Mouse (Mus musculus) embryonic stem cell, embryonic (primary cell): ENCODE results near the gene Rhoh.

Source experiments
- CTCF ChIA-PET, 4 experiments: fragments of 300-600 bp in 2 of 4; fragments of 350-600 bp in 2 of 4; sonication (Branson Sonifier 250); formaldehyde crosslinking; loops; one replicate each; lab custom pipeline; 2022; ENCODE audit warnings: inconsistent platforms in 2 of 4; lab: Charles Lee
- POLR2A ChIA-PET, 4 experiments: fragments of 300-600 bp in 2 of 4; fragments of 350-600 bp in 2 of 4; sonication (Branson Sonifier 250); formaldehyde crosslinking; loops; one replicate each; lab custom pipeline; 2022; ENCODE audit warnings: antibody characterized with exemption in 4 of 4, inconsistent platforms in 1 of 4; lab: Charles Lee

Rhoh gene

DNA sequence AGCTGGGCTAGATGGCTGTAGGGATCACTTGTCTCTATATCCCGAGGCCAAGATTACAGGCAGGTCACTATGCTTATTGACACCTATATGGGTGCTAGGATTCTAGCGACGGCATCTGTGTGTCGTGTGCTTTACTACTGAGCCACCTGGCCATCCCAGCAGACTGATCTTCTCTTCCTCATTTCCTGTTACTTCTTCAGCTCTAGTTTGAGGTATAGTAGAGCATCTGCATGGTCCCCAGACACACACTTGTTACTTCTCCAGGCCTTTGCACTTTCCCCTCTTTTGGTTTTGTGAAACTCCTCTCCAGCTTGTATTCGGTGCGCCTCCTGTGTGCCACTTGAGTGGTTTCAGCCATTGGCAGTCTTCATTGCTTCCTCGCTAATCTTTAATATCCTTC, 14.3 kb downstream of the Rhoh start:
- POLR2A ChIA-PET: no interaction called here
- CTCF ChIA-PET: interaction anchor here in 1 of 4 experiments (0.7 kb wide), 1 partner anchor 180 kb away, joined by 3 read pairs; no protein-coding TSS in a partner anchor

DNA sequence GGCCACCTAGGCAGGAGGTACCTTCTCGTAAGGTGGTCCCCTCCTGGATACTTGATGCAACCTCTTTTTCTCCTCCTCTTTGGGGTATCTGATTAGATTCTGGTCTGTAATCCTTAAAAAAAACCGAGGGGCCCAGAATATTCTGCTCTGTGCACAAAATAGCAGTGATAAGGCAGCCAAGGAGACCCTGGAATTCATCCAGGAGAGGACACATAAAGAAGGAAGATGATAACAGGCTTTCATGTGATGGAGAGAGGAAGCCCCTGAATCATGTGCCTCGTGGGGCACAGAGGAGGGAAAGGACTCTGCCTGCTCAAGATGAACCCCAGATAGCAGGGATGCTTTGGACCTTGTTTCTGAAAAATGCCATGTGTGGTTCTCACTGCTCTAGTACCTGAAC, 17.4 kb downstream of the Rhoh start:
- ChIA-PET POLR2A (no interaction called here), CTCF (no interaction called here)

DNA sequence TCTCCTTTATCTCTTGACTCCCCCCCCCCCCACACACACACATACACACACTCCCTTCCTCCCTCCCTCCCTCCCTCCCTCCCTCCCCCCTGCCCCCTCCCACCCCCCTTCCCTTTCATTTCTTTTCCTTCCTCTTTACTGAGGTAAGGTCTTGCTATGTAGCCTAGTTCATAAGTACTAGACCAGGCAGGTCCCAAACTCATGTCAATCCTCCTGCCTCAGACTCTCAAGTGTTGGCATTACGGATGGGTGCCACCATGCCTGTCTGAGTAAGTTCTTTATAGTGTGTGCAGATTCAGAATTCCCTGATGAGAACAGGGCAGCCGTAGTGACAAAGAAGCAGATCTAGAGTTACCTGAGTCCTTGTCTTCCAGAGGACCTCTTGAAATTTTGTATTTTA, 20.2 kb downstream of the Rhoh start:
- CTCF ChIA-PET: no interaction called here

DNA sequence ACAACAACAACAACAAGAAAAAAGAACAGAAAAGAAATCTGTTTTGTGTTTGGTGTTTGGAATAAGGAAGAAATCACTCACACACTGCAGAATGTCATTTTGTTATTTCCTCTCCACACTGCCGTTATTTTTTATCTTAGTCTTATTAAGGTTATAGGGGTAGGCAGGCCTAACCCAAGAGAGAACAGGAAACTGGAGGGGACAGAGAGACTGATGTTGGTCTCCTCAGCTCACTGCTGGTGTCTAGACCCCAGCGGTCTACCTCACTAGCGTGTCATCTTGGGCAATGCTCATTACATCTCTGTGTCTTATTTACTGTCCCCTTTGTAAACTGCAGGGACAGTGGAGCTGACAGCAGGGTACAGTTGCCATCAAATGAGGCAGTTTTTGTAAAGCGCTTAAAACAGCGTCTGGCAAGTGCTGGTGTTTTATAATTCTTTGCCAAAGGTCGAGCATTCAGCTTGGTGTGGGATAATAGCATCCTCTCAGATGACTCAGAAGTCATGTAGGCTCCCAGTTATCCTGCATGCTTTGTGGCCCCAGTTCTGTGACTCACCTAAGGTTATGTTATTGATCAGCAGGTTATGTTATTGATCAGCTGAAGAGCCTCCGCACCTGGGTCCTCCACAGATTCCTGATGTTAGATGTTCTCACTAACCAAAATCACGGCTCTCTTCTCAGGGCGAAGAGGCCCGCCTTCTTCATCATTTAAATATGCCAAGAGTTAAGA, 21.6 kb downstream of the Rhoh start:
- POLR2A ChIA-PET: interaction anchor here in 1 of 4 experiments (1.1 kb wide), 1 partner anchor 11 kb away, joined by 4 read pairs; no protein-coding TSS in a partner anchor
- CTCF ChIA-PET: interaction anchor here in 1 of 4 experiments (0.6 kb wide), 1 partner anchor 69 kb away, joined by 3 read pairs; no protein-coding TSS in a partner anchor

More for the DNA sequence above, 20.2 kb downstream of the Rhoh start:
- POLR2A ChIA-PET: no interaction called here

DNA sequence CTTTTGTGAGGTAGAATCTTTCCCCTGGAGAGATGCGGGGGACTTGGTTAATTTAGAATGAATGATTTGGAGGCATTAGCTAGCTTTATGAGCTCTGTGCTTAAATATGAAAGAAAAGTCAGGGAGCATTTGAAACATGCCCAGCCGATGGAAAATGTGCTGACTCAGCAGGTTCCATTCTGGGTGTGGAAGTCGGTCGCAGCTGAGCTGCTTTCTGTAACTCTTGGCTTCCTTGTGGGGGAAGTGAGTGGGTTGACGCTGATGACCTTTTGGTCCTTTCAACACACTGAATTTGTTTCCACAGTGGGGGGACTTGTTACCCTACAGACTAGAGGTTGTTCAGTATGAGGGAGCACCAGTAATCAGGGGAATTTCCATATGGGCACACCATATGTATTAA, 22.3 kb downstream of the Rhoh start:
- CTCF ChIA-PET: interaction anchor here in 1 of 4 experiments (0.6 kb wide), 1 partner anchor 68 kb away, joined by 3 read pairs; no protein-coding TSS in a partner anchor
- POLR2A ChIA-PET: interaction anchor here in 1 of 4 experiments (1.1 kb wide), 1 partner anchor 12 kb away, joined by 4 read pairs; no protein-coding TSS in a partner anchor

DNA sequence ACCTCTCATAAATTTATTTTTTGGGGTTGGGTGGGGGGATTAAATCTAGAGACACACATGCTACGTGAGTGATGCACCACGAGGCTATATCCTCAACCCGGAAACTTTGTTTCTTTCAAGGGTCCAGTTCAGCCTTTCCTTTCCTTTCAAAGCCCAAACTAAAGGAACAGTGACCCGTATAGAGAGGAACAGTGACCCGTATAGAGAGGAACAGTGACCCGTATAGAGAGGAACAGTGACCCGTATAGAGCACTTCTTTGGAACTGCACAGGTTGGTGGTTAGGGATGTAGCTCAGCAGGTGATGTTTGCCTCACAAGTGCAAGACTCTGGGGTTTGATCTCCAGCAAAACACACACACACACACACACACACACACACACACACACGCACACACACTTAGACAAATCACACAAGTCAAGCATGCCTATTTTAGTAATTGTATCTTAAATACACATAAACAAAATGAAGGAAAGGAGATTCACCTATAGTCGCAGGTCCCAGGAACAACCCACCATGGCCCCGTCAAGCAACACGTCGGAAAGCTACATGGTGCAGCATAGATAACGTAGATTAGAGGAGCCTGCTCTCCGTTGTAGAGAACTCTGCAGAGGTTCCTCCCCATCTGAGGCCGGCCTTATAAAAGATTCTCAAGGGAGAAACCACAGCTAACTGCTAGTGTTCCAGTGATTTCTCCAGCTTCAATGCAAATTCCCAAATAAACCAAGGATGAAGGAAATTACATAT, 24.9 kb downstream of the Rhoh start:
- ChIA-PET POLR2A (interaction anchor here in 3 of 4 experiments (0.6 to 1.0 kb wide), 4 partner anchors 10 to 54 kb away, joined by 3 to 4 read pairs (median 4); partner anchors contain the start of gene Rhoh (in 1 of the 3)), CTCF (interaction anchor here in 1 of 4 experiments (0.7 kb wide), 1 partner anchor 649 kb away, joined by 3 read pairs; no protein-coding TSS in a partner anchor)

DNA sequence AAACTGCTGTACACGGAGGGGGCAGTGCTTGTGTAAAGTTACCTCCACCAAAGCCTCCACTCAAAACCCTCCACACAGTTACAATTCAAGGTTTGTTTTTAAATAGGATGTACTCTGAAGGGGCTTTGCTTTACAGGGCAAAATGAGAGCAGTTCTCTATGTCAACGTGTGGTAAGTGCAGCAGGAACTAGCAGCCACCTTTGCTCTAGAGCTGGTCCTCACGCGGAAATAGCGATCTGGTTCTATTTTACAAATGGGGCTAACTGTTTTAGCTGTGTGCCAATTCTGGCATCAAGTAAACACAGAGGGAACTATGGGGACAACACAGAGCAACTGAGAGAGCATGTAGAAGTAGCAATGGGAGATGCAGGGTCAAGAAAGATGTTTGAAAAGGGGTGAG, 27.1 kb downstream of the Rhoh start:
- ChIA-PET CTCF (interaction anchor here in 1 of 4 experiments (1.1 kb wide), 1 partner anchor 64 kb away, joined by 3 read pairs; no protein-coding TSS in a partner anchor), POLR2A (interaction anchor here in 2 of 4 experiments (1.0 to 1.4 kb wide), 8 partner anchors 17 to 171 kb away, joined by 3 to 8 read pairs (median 3); no protein-coding TSS in a partner anchor)

DNA sequence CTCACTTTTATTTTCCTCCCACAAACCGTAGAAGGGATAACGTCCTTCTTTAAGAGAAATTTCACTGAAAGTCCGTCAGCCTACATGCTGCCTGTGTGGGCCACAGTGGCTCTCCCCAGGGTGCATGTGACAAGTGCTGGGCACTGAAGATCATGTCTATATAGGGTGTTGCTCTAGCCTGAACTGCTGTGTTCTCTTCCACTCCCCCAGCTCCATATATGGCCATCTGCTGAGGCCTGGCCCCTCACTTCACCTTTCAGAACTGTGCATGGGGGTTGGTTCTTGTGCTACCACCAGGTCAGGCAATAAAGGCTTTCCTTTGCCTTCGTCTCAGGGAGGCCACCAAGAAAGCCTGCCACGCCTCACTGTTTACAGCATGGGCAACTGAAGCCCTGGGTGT, 28.0 kb downstream of the Rhoh start:
- ChIA-PET CTCF (interaction anchor here in 1 of 4 experiments (1.1 kb wide), 1 partner anchor 63 kb away, joined by 3 read pairs; no protein-coding TSS in a partner anchor), POLR2A (interaction anchor here in 2 of 4 experiments (0.6 to 1.4 kb wide), 9 partner anchors 16 to 638 kb away, joined by 3 to 8 read pairs (median 3); no protein-coding TSS in a partner anchor)

DNA sequence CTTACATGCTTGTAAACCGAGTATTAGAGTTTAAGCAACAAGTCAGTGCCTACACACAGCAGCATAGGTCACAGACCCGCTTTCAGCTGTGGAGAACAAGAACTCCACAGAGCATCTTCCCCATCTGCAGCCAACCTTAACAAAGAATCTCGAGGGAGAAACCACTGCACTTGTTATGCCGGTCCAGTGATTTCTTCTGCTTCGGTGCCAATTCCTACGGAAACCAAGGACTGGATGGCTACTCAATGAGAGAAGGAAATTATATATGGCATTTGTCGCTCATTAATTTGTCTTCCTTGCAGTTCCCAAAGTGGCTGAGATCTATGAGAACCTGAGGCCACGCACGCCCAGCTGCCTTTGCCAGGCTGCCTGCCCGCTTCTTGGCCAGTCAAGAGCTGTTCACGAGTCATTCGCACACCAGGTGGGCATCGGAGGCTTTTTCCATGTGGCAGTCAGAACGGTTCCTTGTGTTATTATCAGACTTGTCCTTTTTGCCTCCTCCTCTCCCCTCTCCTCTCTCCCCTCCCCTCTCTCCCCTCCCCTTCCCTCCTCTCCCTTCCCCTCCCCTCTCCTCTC, 30.3 kb downstream of the Rhoh start:
- CTCF ChIA-PET: no interaction called here
- POLR2A ChIA-PET: no interaction called here

DNA sequence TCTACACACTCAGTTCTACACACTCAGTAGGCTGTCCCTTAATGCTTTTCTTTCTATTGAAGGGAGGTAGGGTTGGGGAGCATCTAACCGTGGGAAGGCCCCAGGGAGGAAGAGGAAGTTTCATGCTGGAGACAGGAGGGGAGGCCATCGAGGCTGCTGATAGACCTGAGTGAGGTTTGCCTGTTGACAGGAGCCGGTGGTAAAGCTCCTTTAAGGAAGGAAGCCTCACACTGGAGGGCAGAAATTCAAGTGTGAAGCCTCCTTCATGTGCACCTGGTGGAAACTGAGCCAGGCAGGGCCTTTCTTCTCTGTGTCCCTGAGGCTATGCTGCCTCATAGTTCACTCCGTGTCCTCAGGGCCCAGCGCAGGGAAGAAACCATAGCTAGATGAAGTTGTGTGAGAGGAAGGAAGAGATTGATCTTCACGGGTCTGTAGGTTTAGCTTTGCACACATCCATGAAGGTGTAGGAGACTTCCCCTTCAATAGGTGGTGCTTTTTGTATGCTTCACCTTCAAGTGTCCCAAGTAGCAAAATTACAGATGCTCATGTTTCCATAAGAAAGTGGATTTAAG, 34.2 kb downstream of the Rhoh start:
- CTCF ChIA-PET: interaction anchor here in 2 of 4 experiments (0.6 to 1.0 kb wide), 3 partner anchors 28 to 63 kb away, joined by 3 to 4 read pairs (median 3); no protein-coding TSS in a partner anchor
- POLR2A ChIA-PET: interaction anchor here in 1 of 4 experiments (1.2 kb wide), 1 partner anchor 9 kb away, joined by 3 read pairs; no protein-coding TSS in a partner anchor

DNA sequence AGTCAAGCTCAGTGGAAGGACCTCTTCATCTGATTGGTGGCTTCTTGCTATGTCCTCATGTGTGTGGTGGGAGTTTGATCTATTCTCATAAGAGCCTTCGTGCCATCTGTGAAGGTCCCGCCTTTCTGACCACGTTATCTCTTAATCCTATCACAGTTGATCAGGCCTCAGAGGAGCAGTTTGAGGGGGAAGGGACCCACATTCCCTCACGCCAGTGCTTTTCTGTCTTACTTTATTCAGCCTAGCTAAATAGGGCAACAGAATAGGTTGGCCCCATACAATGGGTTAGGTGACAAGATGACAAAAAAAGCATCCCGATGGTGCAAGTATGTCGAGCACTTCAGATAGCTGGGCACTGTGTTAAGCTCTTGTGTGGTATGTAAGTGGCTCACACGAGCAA, 34.8 kb downstream of the Rhoh start:
- POLR2A ChIA-PET: interaction anchor here in 2 of 4 experiments (0.7 to 1.4 kb wide), 3 partner anchors 9 to 15 kb away, joined by 3 to 4 read pairs (median 4); no protein-coding TSS in a partner anchor
- CTCF ChIA-PET: interaction anchor here in 3 of 4 experiments (0.6 to 0.9 kb wide), 3 partner anchors 27 to 60 kb away, joined by 3 to 4 read pairs (median 3); no protein-coding TSS in a partner anchor

DNA sequence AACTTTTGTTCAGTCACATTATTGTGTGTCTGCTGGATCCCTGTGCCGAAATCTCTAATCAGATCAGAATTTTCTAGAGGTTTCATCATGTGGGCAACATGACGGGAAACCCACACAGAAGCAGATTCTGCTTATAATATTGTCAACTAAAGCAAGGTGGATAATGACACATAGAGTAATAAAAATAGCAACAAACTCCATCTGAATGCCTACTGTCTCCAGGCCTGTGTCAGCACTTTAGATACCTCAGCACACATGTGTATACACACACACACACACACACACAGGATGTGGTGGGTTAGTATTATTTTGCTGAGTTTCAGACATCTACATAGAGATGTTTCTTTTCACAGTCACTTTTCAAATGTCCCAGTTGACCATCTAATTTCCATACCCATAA, 36.7 kb downstream of the Rhoh start:
- ChIA-PET POLR2A (no interaction called here), CTCF (no interaction called here)

DNA sequence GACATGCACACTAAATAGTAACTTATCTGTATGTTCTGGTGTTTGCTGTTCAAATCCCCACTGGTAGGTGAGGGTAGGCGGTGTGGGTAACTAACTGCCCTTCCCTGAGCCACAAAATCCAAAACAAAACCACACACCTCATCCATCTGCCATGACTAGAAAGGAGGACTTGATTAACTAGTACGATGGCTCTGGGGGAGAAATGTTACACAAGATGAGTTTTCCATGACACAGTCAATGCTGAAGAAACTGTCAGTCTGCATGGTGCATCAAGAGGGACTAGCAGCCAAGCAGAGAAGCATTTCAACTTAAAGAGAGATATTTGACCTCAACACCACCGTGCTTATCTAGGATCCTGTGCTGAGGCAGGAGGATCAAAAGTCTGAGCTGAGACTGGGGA, 37.7 kb downstream of the Rhoh start:
- CTCF ChIA-PET: no interaction called here
- POLR2A ChIA-PET: no interaction called here

DNA sequence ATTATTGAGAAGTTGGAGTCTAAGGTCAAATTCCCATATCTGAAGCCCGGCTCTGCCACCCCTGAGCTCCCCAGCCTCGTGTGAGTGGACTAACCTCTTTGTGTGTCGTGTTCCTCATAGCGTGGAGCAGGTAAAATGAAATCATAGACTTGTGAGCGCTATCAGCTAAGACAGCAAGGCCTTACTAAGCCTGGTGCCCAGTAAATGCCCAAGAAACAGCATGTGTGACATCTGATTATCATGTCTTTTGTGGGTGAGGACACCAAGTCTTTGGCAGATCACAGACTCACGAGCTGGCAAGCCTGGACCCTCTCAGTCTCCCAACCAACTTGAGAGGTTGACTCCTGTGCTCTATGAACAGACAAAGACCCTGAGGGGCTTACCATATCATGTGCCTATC, 39.1 kb downstream of the Rhoh start:
- ChIA-PET POLR2A (no interaction called here), CTCF (no interaction called here)

DNA sequence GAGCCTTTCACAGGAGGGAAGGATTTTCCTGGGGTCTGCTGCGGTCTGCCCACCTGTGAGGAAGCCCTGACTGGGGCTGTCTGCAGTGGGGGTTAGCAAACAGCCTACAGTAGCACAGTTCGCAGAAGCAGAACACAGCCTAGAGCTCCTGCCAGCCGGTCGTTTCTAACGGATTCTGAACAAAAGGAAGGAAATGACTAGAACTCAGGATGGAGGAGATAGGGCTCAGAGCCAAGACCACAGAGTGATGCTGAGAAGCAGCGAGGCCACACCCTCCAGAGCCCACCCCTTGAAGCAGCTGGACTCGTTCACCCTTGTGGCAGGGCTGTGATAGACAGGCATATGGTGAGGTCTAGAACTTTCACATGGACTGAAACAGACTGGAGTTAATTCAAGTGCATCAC, 39.9 kb downstream of the Rhoh start:
- CTCF ChIA-PET: no interaction called here
- POLR2A ChIA-PET: interaction anchor here in 1 of 4 experiments (0.5 to 0.6 kb wide), 2 partner anchors 12 to 41 kb away, joined by 3 to 5 read pairs; no protein-coding TSS in a partner anchor

DNA sequence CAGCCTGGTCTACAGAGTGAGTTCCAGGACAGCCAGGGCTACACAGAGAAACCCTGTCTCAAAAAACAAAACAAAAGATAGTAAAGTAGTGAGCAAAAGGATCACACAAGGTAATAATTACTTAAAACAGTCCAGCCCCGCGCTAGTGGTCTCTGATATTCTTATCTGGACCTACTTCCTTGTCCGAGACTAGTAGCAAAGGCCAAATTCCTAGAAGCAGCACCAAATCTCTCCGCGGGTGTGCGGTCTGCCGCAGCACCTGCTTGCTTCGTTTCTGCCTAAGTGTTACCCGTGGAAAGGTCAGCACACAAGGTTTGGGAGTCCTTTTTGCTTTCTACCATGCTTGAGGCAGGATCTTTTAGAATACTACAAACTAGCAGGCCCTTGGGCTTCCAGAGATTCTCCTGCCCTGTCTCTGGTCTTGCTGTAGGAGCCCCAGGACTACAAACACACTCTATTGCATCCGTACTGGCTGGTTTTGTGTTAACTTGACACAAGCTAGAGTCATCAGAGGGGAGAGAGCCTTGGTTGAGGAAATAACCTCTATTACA, 40.9 kb downstream of the Rhoh start:
- ChIA-PET CTCF (no interaction called here), POLR2A (interaction anchor here in 2 of 4 experiments (1.5 to 2.2 kb wide), 2 partner anchors 9 to 10 kb away, joined by 5 read pairs; no protein-coding TSS in a partner anchor)

DNA sequence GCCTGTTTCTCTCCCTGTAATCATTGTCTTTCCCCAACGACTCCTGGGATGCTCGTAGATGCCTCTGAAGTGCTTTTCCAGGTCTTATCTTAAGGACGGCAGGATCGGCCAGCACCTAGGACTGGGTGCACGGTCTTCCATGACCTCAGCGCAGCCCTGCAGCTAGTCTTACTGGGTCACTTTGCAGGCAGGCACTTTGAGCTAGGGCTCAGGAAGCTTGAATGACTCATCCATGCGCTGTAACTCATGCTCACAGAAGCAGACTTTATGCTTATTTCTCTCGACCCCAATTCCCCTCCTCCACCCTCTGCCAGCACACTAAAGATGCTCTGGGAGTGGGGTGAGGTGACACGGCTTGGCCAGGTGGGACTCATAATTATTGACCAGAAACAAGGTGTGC, 41.8 kb downstream of the Rhoh start:
- ChIA-PET CTCF (no interaction called here), POLR2A (interaction anchor here in 3 of 4 experiments (0.6 to 2.2 kb wide), 3 partner anchors 8 to 348 kb away, joined by 3 to 5 read pairs (median 5); no protein-coding TSS in a partner anchor)

DNA sequence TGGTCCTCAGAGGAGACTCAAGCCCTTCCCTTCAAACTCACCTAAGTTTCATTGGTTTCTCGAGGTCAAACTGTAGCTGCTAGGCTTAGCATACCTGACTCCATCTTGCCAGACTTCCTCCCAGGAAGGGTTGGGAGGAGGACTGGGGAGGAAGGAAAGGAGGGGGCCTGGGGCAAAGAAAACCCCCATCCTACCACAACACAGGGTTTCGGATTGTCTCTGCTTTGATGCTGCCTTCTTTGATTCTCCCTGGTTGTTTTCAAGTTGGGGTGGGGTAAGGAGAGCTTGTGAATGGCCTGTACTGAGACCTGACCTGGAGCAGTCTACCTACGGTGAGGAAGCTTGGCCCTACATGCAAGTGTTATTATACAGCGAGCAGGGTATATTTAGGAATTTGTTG, 43.5 kb downstream of the Rhoh start:
- CTCF ChIA-PET: no interaction called here
- POLR2A ChIA-PET: interaction anchor here in 2 of 4 experiments (0.9 to 1.4 kb wide), 2 partner anchors 9 to 16 kb away, joined by 3 read pairs; no protein-coding TSS in a partner anchor
